Mouse (Mus musculus): ENCODE results near the gene Spocd1. TPM values are rescaled to one million over a fixed set of nuclear protein-coding genes. Genes with fewer than 3 reads are reported as not detected.

Gene Spocd1
- polyA plus RNA-seq, 1 experiment from 2014 or later, result 0.47 TPM

DNA sequence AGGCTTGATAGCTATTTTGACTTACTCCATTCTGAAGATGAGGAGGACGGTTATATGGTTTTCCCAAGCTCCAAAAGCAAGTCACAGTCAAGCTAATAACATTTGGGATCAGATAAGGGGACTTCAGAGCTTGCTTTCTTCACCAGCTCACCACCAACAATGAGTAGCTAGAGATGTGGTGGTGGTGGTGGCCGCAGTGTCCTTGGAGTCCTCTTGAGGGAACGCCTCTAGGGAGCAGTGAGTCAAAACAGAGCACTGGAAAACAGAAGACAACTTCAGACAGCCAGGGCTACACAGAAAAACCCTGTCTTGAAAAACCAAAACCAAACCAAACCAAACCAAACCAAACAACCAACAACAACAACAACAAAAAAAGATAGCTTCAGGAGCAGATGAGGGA is 10.1 kb upstream of the Spocd1 start:
- Histone ChIP-seq H3K4me3 (ENCODE audit: control insufficient read depth in 1 of 2, insufficient read depth in 1 of 2, low read depth in 1 of 2, low read length in 2 of 2) (no peak overlapping the region), H3K36me3 (ENCODE audit: control insufficient read depth, insufficient read depth, low read length) (no peaks in the 10 kb centered on the region), H3K4me2 (ENCODE audit: low read length) (no peak overlapping the region), H3K27ac (replicated peaks in 1 of 2; ENCODE audit: control insufficient read depth in 1 of 2, insufficient read depth in 1 of 2, low read depth in 2 of 2, low read length in 2 of 2) (no peak overlapping the region), H3K27me3 (ENCODE audit: control insufficient read depth, insufficient read depth, low read length) (no peaks in the 10 kb centered on the region), H3K9me3 (ENCODE audit: control insufficient read depth, low read length) (no peaks in the 10 kb centered on the region), H3K4me1 (ENCODE audit: control insufficient read depth in 2 of 2, insufficient read depth in 2 of 2, low read length in 2 of 2) (peaks cover 34 to 50% of the 10 kb centered on the region in 2 experiments), H3K9ac (ENCODE audit: low read length) (no peak overlapping the region)
- WGBS, result 70% methylated on average over 3 of the region's 3 CpGs
- no peak for ATAC-seq (ENCODE audit: insufficient number of reproducible peaks, insufficient read depth, low FRiP score, low read depth)

DNA sequence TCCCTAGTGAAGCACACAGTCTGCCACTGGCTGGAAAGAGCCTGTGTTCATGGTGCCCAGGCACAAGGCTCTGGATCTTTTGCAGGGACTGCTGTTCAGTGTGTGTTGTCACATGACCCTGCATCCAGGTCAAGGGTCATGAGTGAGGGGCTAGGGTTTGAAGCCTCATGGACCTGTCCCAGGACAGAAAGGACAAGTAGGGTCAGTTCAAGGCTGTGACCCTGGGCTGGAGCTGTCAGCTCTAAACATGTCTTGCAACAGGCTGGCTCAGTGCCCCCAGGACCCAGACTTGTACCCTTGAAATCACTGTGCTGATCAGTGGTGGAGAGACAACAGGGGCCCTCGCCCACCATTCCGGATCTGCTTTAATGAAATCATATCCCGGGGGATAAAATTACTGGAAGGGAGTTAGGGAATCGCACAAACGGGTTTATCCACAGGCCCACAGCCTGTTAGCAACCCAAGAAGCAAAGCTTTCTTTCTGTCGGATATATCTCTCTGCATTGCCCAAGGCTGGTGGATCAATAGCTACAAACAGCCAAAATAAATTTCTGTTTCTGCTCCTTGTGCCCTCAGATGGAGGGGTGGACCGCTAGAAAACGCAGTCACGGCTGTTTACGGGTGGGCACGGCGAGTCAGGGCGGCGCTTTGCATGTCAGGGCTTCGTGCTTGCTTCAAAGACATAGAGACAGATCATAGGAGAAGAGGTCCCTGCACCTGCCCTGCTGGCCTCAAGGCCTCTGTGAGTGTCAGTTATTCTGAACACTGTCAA is 8.3 kb upstream of the Spocd1 start:
- no peak overlapping the region for H3K4me2 ChIP-seq (ENCODE audit: low read length)
- peak overlapping the region; percentile 52; the same call in 1 of the 2 replicates for H3K9ac ChIP-seq (ENCODE audit: low read length)
- H3K4me1 ChIP-seq (ENCODE audit: control insufficient read depth in 2 of 2, insufficient read depth in 2 of 2, low read length in 2 of 2), result peaks cover 38 to 43% of the 10 kb centered on the region in 2 experiments
- 81% methylated on average over 15 of the region's 15 CpGs for WGBS
- peak overlapping the region; percentile 87 for H3K27ac ChIP-seq (replicated peaks in 1 of 2; ENCODE audit: control insufficient read depth in 1 of 2, insufficient read depth in 1 of 2, low read depth in 2 of 2, low read length in 2 of 2)
- ATAC-seq (ENCODE audit: insufficient number of reproducible peaks, insufficient read depth, low FRiP score, low read depth), result no peak
- no peaks in the 10 kb centered on the region for H3K27me3 ChIP-seq (ENCODE audit: control insufficient read depth, insufficient read depth, low read length)
- no peaks in the 10 kb centered on the region for H3K36me3 ChIP-seq (ENCODE audit: control insufficient read depth, insufficient read depth, low read length)
- H3K9me3 ChIP-seq (ENCODE audit: control insufficient read depth, low read length), result no peaks in the 10 kb centered on the region
- no peak overlapping the region for H3K4me3 ChIP-seq (ENCODE audit: control insufficient read depth in 1 of 2, insufficient read depth in 1 of 2, low read depth in 1 of 2, low read length in 2 of 2)

DNA sequence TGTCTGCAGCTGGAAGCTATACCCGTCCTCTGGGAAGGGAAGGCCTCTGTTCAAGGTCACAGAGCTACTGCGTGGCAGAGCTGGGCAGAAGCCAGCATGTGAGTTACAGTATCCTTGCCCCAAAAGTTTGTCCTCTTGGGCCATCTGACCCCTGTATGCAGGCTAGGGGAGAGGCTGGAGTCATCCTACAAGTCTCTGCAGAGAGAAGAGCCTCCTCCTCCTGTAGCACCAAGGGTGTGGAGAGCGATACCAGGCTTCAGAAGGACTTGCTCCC is 7.8 kb upstream of the Spocd1 start:
- 0 out of 2 replicates have a peak, but pooled peaks have one; percentile 19 for ATAC-seq (ENCODE audit: insufficient number of reproducible peaks, insufficient read depth, low FRiP score, low read depth)
- peak overlapping the region; percentile 52; the same call in 1 of the 2 replicates for H3K9ac ChIP-seq (ENCODE audit: low read length)
- peak overlapping the region; percentile 87 for H3K27ac ChIP-seq (replicated peaks in 1 of 2; ENCODE audit: control insufficient read depth in 1 of 2, insufficient read depth in 1 of 2, low read depth in 2 of 2, low read length in 2 of 2)
- peaks cover 36 to 39% of the 10 kb centered on the region in 2 experiments for H3K4me1 ChIP-seq (ENCODE audit: control insufficient read depth in 2 of 2, insufficient read depth in 2 of 2, low read length in 2 of 2)
- no peak overlapping the region for H3K4me2 ChIP-seq (ENCODE audit: low read length)
- no peak overlapping the region for H3K4me3 ChIP-seq (ENCODE audit: control insufficient read depth in 1 of 2, insufficient read depth in 1 of 2, low read depth in 1 of 2, low read length in 2 of 2)
- no peaks in the 10 kb centered on the region for H3K9me3 ChIP-seq (ENCODE audit: control insufficient read depth, low read length)
- 22% methylated on average over 3 of the region's 3 CpGs for WGBS
- H3K36me3 ChIP-seq (ENCODE audit: control insufficient read depth, insufficient read depth, low read length), result no peaks in the 10 kb centered on the region
- H3K27me3 ChIP-seq (ENCODE audit: control insufficient read depth, insufficient read depth, low read length), result no peaks in the 10 kb centered on the region

DNA sequence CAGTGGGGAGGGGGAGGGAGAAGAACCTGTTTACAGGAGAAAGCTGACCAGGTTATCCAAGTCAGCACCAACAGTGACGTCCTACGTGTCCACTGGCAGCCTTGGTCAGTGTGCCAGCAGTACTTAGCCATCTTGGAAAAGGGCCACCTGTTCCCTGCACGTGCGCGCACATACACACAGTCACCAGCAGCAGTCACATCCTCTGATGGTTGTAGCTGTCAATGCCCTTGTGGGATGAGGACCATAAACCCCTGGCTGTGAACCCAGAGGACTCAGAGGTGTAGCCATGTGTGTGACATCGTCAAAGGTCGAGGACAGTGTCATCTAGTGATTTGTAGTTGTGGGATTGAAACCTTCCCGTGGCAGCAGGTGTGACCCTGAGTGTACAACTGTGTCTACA is 4.9 kb upstream of the Spocd1 start:
- Histone ChIP-seq H3K4me2 (ENCODE audit: low read length) (no peak overlapping the region), H3K4me1 (ENCODE audit: control insufficient read depth in 2 of 2, insufficient read depth in 2 of 2, low read length in 2 of 2) (peaks cover 36 to 44% of the 10 kb centered on the region in 2 experiments), H3K36me3 (ENCODE audit: control insufficient read depth, insufficient read depth, low read length) (no peaks in the 10 kb centered on the region), H3K27ac (replicated peaks in 1 of 2; ENCODE audit: control insufficient read depth in 1 of 2, insufficient read depth in 1 of 2, low read depth in 2 of 2, low read length in 2 of 2) (peak overlapping the region in 1 of 2 experiments; percentile 45; a peak in 2 of 4 replicates), H3K9ac (ENCODE audit: low read length) (no peak overlapping the region), H3K4me3 (ENCODE audit: control insufficient read depth in 1 of 2, insufficient read depth in 1 of 2, low read depth in 1 of 2, low read length in 2 of 2) (no peak overlapping the region), H3K9me3 (ENCODE audit: control insufficient read depth, low read length) (no peaks in the 10 kb centered on the region), H3K27me3 (ENCODE audit: control insufficient read depth, insufficient read depth, low read length) (no peaks in the 10 kb centered on the region)
- 83% methylated on average over 8 of the region's 8 CpGs for WGBS
- no peak for ATAC-seq (ENCODE audit: insufficient number of reproducible peaks, insufficient read depth, low FRiP score, low read depth)

DNA sequence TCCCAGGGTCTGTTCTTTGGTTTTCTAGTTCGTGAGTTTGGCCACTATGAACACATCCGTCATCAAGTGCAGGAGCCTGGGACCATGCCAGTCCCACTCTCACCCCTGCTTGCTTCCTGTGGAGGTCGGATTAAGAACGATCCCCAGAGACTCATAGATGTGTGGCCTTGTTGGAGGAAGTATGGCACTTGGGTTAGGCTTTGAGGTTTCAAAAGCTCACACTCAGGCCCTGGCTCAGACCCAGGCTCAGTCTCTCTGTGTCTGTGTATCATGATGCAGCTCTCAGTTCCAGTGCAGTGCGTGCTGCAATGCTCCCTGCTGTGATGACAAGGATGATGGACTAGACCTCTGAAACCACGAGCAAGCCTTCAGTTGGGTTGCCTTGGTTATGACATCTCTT is 4.4 kb upstream of the Spocd1 start:
- Histone ChIP-seq H3K27ac (replicated peaks in 1 of 2; ENCODE audit: control insufficient read depth in 1 of 2, insufficient read depth in 1 of 2, low read depth in 2 of 2, low read length in 2 of 2) (peak overlapping the region in 1 of 2 experiments; percentile 45; a peak in 2 of 4 replicates), H3K9me3 (ENCODE audit: control insufficient read depth, low read length) (no peaks in the 10 kb centered on the region), H3K36me3 (ENCODE audit: control insufficient read depth, insufficient read depth, low read length) (no peaks in the 10 kb centered on the region), H3K4me2 (ENCODE audit: low read length) (no peak overlapping the region), H3K4me3 (ENCODE audit: control insufficient read depth in 1 of 2, insufficient read depth in 1 of 2, low read depth in 1 of 2, low read length in 2 of 2) (no peak overlapping the region), H3K27me3 (ENCODE audit: control insufficient read depth, insufficient read depth, low read length) (no peaks in the 10 kb centered on the region), H3K4me1 (ENCODE audit: control insufficient read depth in 2 of 2, insufficient read depth in 2 of 2, low read length in 2 of 2) (peaks cover 36 to 46% of the 10 kb centered on the region in 2 experiments), H3K9ac (ENCODE audit: low read length) (no peak overlapping the region)
- 36% methylated on average over 6 of the region's 6 CpGs for WGBS
- ATAC-seq (ENCODE audit: insufficient number of reproducible peaks, insufficient read depth, low FRiP score, low read depth), result no peak

DNA sequence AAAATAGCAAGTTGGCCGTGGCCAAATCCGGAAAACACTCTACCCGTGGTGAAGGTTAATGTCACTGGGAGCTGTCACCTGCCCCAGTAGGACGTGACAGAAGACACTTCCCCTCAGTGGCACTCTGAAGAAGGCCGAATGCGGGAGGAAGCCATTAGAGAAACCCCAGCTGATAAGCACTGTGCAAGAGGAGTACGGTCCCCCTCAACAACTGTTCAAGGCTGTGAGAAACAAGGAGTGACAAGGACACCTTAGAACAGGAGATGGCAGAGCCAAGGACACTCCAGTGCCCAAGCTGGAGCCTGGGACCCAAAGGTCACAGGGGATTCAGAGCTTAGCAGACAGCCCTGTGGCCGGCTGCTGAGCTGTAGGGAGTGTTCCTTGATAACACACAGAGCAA is 2.5 kb upstream of the Spocd1 start:
- 2% methylated on average over 8 of the region's 8 CpGs for WGBS
- Histone ChIP-seq H3K36me3 (ENCODE audit: control insufficient read depth, insufficient read depth, low read length) (no peaks in the 10 kb centered on the region), H3K27ac (replicated peaks in 1 of 2; ENCODE audit: control insufficient read depth in 1 of 2, insufficient read depth in 1 of 2, low read depth in 2 of 2, low read length in 2 of 2) (peak overlapping the region; percentile 95 to 98), H3K4me2 (ENCODE audit: low read length) (peak overlapping the region; percentile 42), H3K4me3 (ENCODE audit: control insufficient read depth in 1 of 2, insufficient read depth in 1 of 2, low read depth in 1 of 2, low read length in 2 of 2) (no peak overlapping the region), H3K9me3 (ENCODE audit: control insufficient read depth, low read length) (no peaks in the 10 kb centered on the region), H3K9ac (ENCODE audit: low read length) (peak overlapping the region; percentile 60), H3K27me3 (ENCODE audit: control insufficient read depth, insufficient read depth, low read length) (no peaks in the 10 kb centered on the region), H3K4me1 (ENCODE audit: control insufficient read depth in 2 of 2, insufficient read depth in 2 of 2, low read length in 2 of 2) (peaks cover 23 to 35% of the 10 kb centered on the region in 2 experiments)
- ATAC-seq (ENCODE audit: insufficient number of reproducible peaks, insufficient read depth, low FRiP score, low read depth), result peak; percentile 67

DNA sequence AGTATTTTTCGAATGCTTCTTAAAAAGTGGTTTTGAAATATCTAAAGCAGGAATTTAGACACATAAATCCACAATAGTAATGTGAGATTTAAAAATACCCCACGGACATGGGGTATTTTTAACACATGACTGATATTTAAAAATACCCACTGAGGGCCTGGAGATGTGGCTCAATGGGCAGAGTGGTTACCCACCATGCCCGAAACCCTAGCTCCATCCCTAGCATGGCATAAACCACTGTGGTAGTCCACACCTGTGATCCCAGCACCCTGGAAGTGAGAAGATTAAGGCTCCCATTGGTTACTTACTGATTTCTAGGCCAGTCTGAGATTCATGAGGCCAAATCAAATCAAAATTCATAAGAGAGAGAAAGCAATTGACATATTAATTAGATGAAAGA is 2.0 kb upstream of the Spocd1 start:
- WGBS, result 42% methylated on average over 3 of the region's 3 CpGs
- Histone ChIP-seq H3K27me3 (ENCODE audit: control insufficient read depth, insufficient read depth, low read length) (no peaks in the 10 kb centered on the region), H3K36me3 (ENCODE audit: control insufficient read depth, insufficient read depth, low read length) (no peaks in the 10 kb centered on the region), H3K4me3 (ENCODE audit: control insufficient read depth in 1 of 2, insufficient read depth in 1 of 2, low read depth in 1 of 2, low read length in 2 of 2) (no peak overlapping the region), H3K27ac (replicated peaks in 1 of 2; ENCODE audit: control insufficient read depth in 1 of 2, insufficient read depth in 1 of 2, low read depth in 2 of 2, low read length in 2 of 2) (peak overlapping the region; percentile 76 to 98), H3K4me2 (ENCODE audit: low read length) (no peak overlapping the region), H3K4me1 (ENCODE audit: control insufficient read depth in 2 of 2, insufficient read depth in 2 of 2, low read length in 2 of 2) (peaks cover 18 to 30% of the 10 kb centered on the region in 2 experiments), H3K9ac (ENCODE audit: low read length) (no peak overlapping the region), H3K9me3 (ENCODE audit: control insufficient read depth, low read length) (no peaks in the 10 kb centered on the region)
- ATAC-seq (ENCODE audit: insufficient number of reproducible peaks, insufficient read depth, low FRiP score, low read depth), result no peak

Measured in heart, embryonic 14.5 days (tissue).